Mouse (Mus musculus): ENCODE data around the gene Gm7714. TPM values are rescaled to one million over a fixed set of nuclear protein-coding genes. Genes with fewer than 3 reads are reported as not detected.
"Not testable (repeated sequence)": the region's sequence is repeated elsewhere in the genome, so short reads cannot be mapped to it uniquely, and the experiment has no call there.

Gene Gm7714
- polyA plus RNA-seq (2015; fragmentation: Nextera tagmentation; extraction: Ambion mirVana) = not detected in 2 replicates

DNA sequence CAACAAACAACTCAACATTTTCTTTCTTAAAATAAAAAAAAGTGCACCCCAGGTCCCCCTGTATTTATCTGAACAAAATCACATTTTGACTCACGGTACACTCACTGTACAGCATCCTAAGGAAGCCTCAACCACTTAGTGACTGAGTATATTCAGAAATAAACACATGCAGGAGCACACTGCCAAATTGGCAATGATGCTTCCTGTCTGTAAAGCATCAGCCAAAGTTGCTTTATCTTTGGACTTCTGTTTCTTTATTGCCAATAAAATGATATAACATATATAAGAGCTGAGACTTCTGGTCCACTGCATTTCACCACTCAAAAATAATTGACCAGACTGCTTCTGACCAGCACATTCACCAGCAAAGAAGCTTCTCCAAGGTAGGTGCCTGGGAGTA is at the start of gene Gm7714:
Gene Gm7714, plus strand, starts transcription at position 301 of the 400 bp plus-strand sequence.
- no peaks in the 10 kb centered on the region for H3K36me3 ChIP-seq (replicated peaks)
- no peaks in the 10 kb centered on the region for H3K4me1 ChIP-seq (replicated peaks)
- H3K9me3 ChIP-seq (replicated peaks) = no peaks in the 10 kb centered on the region
- 48% methylated on average over 1 of the region's 1 CpGs for whole genome bisulfite sequencing (ENCODE audit: insufficient replicate concordance)
- no peaks in the 10 kb centered on the region for H3K27me3 ChIP-seq
- no peak for ATAC-seq (ENCODE audit: insufficient read depth)
- H3K4me3 ChIP-seq (replicated peaks) = no peak within 1 kb of the TSS
- H3K9ac ChIP-seq = no peak within 1 kb of the TSS
- H3K4me2 ChIP-seq = no peak within 1 kb of the TSS
- no peak within 1 kb of the TSS for H3K27ac ChIP-seq (replicated peaks)

DNA sequence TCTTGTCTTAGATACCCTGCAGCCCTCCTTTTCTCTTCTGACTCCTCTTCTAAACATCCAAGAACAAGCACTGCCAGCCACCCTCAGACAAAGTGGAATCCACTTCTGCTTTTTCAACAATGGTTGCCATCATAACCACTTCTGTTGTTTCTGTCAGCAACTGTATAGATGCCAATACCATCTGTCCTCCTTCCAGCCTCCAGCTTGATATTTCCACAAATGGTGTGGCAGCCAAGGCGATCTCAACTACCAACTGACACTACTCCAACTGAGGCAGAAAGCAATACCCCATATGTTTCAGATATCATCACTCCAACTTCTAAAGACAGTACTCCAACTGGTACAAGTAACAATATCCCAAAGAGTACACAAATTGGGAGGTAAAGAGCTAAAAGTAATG is 12.2 kb upstream of the Gm7714 start:
- no peak overlapping the region for H3K9ac ChIP-seq
- H3K4me2 ChIP-seq = no peak overlapping the region
- H3K4me1 ChIP-seq (replicated peaks) = no peaks in the 10 kb centered on the region
- 40% methylated on average over 1 of the region's 1 CpGs for WGBS (ENCODE audit: insufficient replicate concordance)
- 0 out of 2 replicates have a peak, but pooled peaks cover 5% of the 10 kb centered on the region for H3K9me3 ChIP-seq (replicated peaks)
- H3K27ac ChIP-seq (replicated peaks) = no peak overlapping the region
- no peaks in the 10 kb centered on the region for H3K36me3 ChIP-seq (replicated peaks)
- H3K27me3 ChIP-seq = no peaks in the 10 kb centered on the region
- H3K4me3 ChIP-seq (replicated peaks) = no peak overlapping the region
- no peak for ATAC-seq (ENCODE audit: insufficient read depth)

DNA sequence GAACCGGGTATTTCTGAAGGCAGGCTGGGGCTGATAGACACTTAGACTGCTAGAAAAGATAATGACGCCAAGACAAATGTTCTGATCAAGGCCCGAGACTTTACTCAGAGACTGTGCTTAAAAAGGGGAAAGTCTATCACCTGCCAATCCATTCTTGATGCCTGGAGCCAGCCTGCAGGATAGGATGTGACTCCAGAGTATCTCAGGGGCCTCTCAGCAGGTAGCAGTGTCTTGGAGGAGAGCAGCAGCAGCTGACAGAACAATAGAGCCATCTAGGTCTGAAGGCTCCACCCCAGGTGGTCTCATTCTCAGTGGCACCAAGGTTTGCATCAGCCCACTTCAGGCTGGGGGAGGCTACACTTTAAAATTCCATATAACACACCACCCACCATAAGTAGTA is 42.6 kb downstream of the Gm7714 start:
- ATAC-seq (ENCODE audit: insufficient read depth); H3K4me3 ChIP-seq (replicated peaks); H3K4me1 ChIP-seq (replicated peaks); H3K36me3 ChIP-seq (replicated peaks); H3K9me3 ChIP-seq (replicated peaks); H3K27ac ChIP-seq (replicated peaks); H3K9ac ChIP-seq; H3K4me2 ChIP-seq; H3K27me3 ChIP-seq: not testable (repeated sequence)
- 52% methylated on average over 3 of the region's 3 CpGs for WGBS (ENCODE audit: insufficient replicate concordance)

DNA sequence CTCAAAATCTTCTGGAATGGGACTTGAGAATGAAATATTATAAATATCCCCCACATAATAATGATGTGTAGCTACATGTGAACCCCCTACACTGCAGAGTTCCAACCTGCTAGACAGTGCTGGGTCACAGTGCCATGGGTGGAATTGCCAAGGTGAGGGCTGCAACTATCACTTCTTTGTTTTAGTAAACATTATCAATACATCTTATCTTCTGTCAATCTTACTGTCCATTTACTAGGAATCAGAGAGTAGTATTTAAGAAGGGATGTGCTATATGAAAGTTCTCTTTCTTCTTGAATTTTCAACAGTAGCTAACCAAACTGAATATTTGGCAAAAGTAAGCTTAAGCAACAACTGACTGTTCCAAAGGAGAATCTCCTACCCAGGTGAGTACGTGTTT is 48.3 kb downstream of the Gm7714 start, which contains the start of gene Prol1:
Gene Prol1, plus strand, starts transcription at position 301 of the 400 bp plus-strand sequence.
- no peak within 1 kb of the TSS for H3K4me2 ChIP-seq
- H3K9me3 ChIP-seq (replicated peaks) = no peaks in the 10 kb centered on the region
- no peak within 1 kb of the TSS for H3K4me3 ChIP-seq (replicated peaks)
- no peak within 1 kb of the TSS for H3K27ac ChIP-seq (replicated peaks)
- H3K4me1 ChIP-seq (replicated peaks) = no peaks in the 10 kb centered on the region
- H3K36me3 ChIP-seq (replicated peaks) = no peaks in the 10 kb centered on the region
- WGBS (ENCODE audit: insufficient replicate concordance) = 69% methylated on average over 1 of the region's 1 CpGs
- H3K9ac ChIP-seq = no peak within 1 kb of the TSS
- no peak for ATAC-seq (ENCODE audit: insufficient read depth)
- no peaks in the 10 kb centered on the region for H3K27me3 ChIP-seq

Other genes with a start within 250 kb of the Gm7714 start
- not detected in 2 replicates for gene Smr2, start 182.4 kb upstream of the Gm7714 start, polyA plus RNA-seq (2015; fragmentation: Nextera tagmentation; extraction: Ambion mirVana)
- not detected in 2 replicates for gene Gm11116, start 157.4 kb upstream of the Gm7714 start, polyA plus RNA-seq (2015; fragmentation: Nextera tagmentation; extraction: Ambion mirVana)
- gene Gm11115, start 114.8 kb upstream of the Gm7714 start, polyA plus RNA-seq (2015; fragmentation: Nextera tagmentation; extraction: Ambion mirVana) = not detected in 2 replicates
- gene Prol1, start 48.4 kb downstream of the Gm7714 start, polyA plus RNA-seq (2015; fragmentation: Nextera tagmentation; extraction: Ambion mirVana) = not detected in 2 replicates
- not detected in 2 replicates for gene Amtn, start 107.2 kb downstream of the Gm7714 start, polyA plus RNA-seq (2015; fragmentation: Nextera tagmentation; extraction: Ambion mirVana)
- gene Ambn, start 187.1 kb downstream of the Gm7714 start, polyA plus RNA-seq (2015; fragmentation: Nextera tagmentation; extraction: Ambion mirVana) = not detected in 2 replicates
- gene Enam, start 219.1 kb downstream of the Gm7714 start, polyA plus RNA-seq (2015; fragmentation: Nextera tagmentation; extraction: Ambion mirVana) = not detected in 2 replicates

All from liver, embryonic 15.5 days (tissue).